Mouse (Mus musculus) forebrain, postnatal 0 days (tissue): ENCODE measurements around the gene Actr1a. TPM values are rescaled to one million over a fixed set of nuclear protein-coding genes. Genes with fewer than 3 reads are reported as not detected.

Experiments used
- ATAC-seq: fragments of 200-750 bp; cut with Nextera tagmentation; 2 replicates; pipeline ENCODE4 v1.8.0; 2017; ENCODE audit warnings: mild to moderate bottlenecking, moderate library complexity
- DNase-seq: peaks from one replicate; pipeline ENCODE4 v3.0.0-alpha.2; 2015
- H3K27ac ChIP-seq: fragments of 300-500 bp; sonication (generic); 2 replicates; pipeline ENCODE4 v1.5.1; 2014; ENCODE audit warnings: low read depth, mild to moderate bottlenecking, antibody characterized with exemption, low read length, moderate library complexity, mixed read lengths
- H3K27me3 ChIP-seq: fragments of 300-500 bp; sonication (generic); 2 replicates; pipeline ENCODE4 v1.6.1; 2014; ENCODE audit warnings: mild to moderate bottlenecking, low read length, mixed read lengths; ENCODE audit not compliant: insufficient read depth
- H3K36me3 ChIP-seq: fragments of 300-500 bp; sonication (generic); 2 replicates; pipeline ENCODE4 v1.6.1; 2014; ENCODE audit warnings: mild to moderate bottlenecking, moderate library complexity; ENCODE audit not compliant: insufficient read depth
- H3K4me1 ChIP-seq: fragments of 300-500 bp; sonication (generic); 2 replicates; pipeline ENCODE4 v1.6.1; 2014; ENCODE audit warnings: antibody characterized with exemption; ENCODE audit not compliant: insufficient read depth
- H3K4me2 ChIP-seq: fragments of 300-500 bp; sonication (generic); 2 replicates; pipeline ENCODE4 v1.6.1; 2014; ENCODE audit warnings: low read depth, mild to moderate bottlenecking, moderate library complexity
- H3K4me3 ChIP-seq: fragments of 300-500 bp; sonication (generic); 2 replicates; pipeline ENCODE4 v1.5.1; 2014; ENCODE audit warnings: low read depth, low read length, mixed read lengths
- H3K9ac ChIP-seq: fragments of 300-500 bp; sonication (generic); 2 replicates; pipeline ENCODE4 v1.6.1; 2014; ENCODE audit warnings: mild to moderate bottlenecking
- H3K9me3 ChIP-seq: fragments of 300-500 bp; sonication (generic); 2 replicates; pipeline ENCODE4 v1.6.1; 2016; ENCODE audit warnings: low read length
- CTCF ChIP-seq: sonication (generic); IDR thresholded peaks from 2 replicates; pipeline ENCODE4 v1.5.1; 2016; ENCODE audit warnings: antibody characterized with exemption, control low read depth, low read depth
- WGBS: fragments of 180-500 bp; shearing (Covaris S2); extraction: QIAGEN DNeasy Blood & Tissue Kit; methylation state at CpG from one replicate; pipeline ENCODE4 v1.1.7; 2014; 5-methylcytosine and 5-hydroxymethylcytosine counted together
- polyA plus RNA-seq: library from polyadenylated mRNA; unstranded; fragments of >200 nt; fragmentation: Nextera tagmentation; extraction: Ambion mirVana; gene quantifications from 2 replicates; pipeline ENCODE4 v1.2.1, GENCODE M21; 2015
- total RNA-seq: library from RNA; depleted of rRNA; stranded (reverse); fragments of >200 nt; gene quantifications from 2 replicates; pipeline ENCODE4 v1.2.3, GENCODE M21; 2014

The Actr1a gene
- total and polyA plus RNA-seq, 2 experiments from 2014 or later, result 367 to 372 TPM

GRCm38 (mm10) chr19:46367798-46368590 is 27.6 kb downstream of the Actr1a start:
- 88% methylated on average over 23 of the region's 23 CpGs for WGBS

GRCm38 (mm10) chr19:46363294-46364009 is 32.1 kb downstream of the Actr1a start:
- H3K4me1 ChIP-seq, result no peaks in the 10 kb centered on the region
- H3K4me2 ChIP-seq, result no peak overlapping the region
- no peak overlapping the region for H3K4me3 ChIP-seq
- ATAC-seq, result no peak
- no peaks in the 10 kb centered on the region for H3K27me3 ChIP-seq
- H3K9me3 ChIP-seq, result no peaks in the 10 kb centered on the region
- no peaks in the 10 kb centered on the region for H3K36me3 ChIP-seq
- H3K27ac ChIP-seq, result no peak overlapping the region
- no peak for DNase-seq
- 90% methylated on average over 11 of the region's 11 CpGs for WGBS
- no peak for TF ChIP-seq CTCF
- H3K9ac ChIP-seq, result no peak overlapping the region

More at GRCm38 (mm10) chr19:46367798-46368590, 27.6 kb downstream of the Actr1a start:
- Histone ChIP-seq H3K4me3 (no peak overlapping the region), H3K9ac (no peak overlapping the region), H3K4me2 (no peak overlapping the region), H3K9me3 (no peaks in the 10 kb centered on the region), H3K4me1 (no peaks in the 10 kb centered on the region), H3K27ac (no peak overlapping the region), H3K36me3 (0 out of 2 replicates have a peak, but pooled peaks cover 4% of the 10 kb centered on the region), H3K27me3 (no peaks in the 10 kb centered on the region)
- ATAC-seq (no peak), DNase-seq (no peak)
- no peak for TF ChIP-seq CTCF

GRCm38 (mm10) chr19:46362104-46362503 is 33.4 kb downstream of the Actr1a start:
- no peak for DNase-seq
- no peak overlapping the region for H3K4me2 ChIP-seq
- no peak overlapping the region for H3K27ac ChIP-seq
- no peak for TF ChIP-seq CTCF
- WGBS, result 72% methylated on average over 8 of the region's 8 CpGs
- no peaks in the 10 kb centered on the region for H3K9me3 ChIP-seq
- H3K9ac ChIP-seq, result no peak overlapping the region
- peaks cover 4% of the 10 kb centered on the region for H3K4me1 ChIP-seq
- no peaks in the 10 kb centered on the region for H3K36me3 ChIP-seq
- H3K4me3 ChIP-seq, result no peak overlapping the region
- H3K27me3 ChIP-seq, result no peaks in the 10 kb centered on the region
- ATAC-seq, result no peak

- no peak overlapping the region for H3K9ac ChIP-seq
- no peak overlapping the region for H3K27ac ChIP-seq
- H3K4me2 ChIP-seq, result no peak overlapping the region
- DNase-seq, result no peak
- H3K36me3 ChIP-seq, result no peaks in the 10 kb centered on the region
- TF ChIP-seq CTCF, result no peak
- H3K9me3 ChIP-seq, result no peaks in the 10 kb centered on the region
- H3K4me3 ChIP-seq, result no peak overlapping the region
- WGBS, result 63% methylated on average over 4 of the region's 4 CpGs
- no peaks in the 10 kb centered on the region for H3K27me3 ChIP-seq
- no peak for ATAC-seq
- H3K4me1 ChIP-seq, result peaks cover 5% of the 10 kb centered on the region
Measured at GRCm38 (mm10) chr19:46358381-46358780, 37.2 kb downstream of the Actr1a start.

GRCm38 (mm10) chr19:46357344-46358280 is 37.9 kb downstream of the Actr1a start:
- TF ChIP-seq CTCF, result no peak
- 21% methylated on average over 25 of the region's 25 CpGs for WGBS
- no peak for ATAC-seq

DNA sequence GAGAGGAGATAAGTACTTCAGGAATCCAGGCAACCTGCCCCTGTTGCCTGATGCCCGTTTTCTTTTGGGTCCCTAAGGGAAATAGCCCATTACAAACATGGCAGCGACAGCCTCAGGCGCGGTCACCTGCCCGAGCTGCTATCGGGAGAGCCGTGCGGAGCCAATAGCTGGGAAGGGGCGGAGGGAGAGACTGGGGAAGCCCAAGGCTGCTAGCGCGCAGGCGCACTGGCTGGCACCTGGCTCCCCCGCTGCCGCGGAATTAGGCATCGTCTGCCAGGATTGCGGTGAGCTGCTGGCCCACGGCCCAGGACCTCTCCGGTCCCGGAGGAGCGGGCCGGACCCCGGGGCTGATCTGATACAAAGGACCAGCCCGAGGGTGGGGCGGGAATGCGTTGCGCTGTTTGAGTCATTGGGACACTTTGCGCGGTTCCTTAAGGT is 38.8 kb downstream of the Actr1a start:
- H3K4me1 ChIP-seq, result peaks cover 5% of the 10 kb centered on the region
- no peak for TF ChIP-seq CTCF
- peak; percentile 99 for ATAC-seq
- H3K27me3 ChIP-seq, result no peaks in the 10 kb centered on the region
- H3K9ac ChIP-seq, result peak overlapping the region; percentile 76
- DNase-seq, result peak; percentile 94
- WGBS, result under 1% methylated on average over 29 of the region's 29 CpGs
- peak overlapping the region; percentile 81 for H3K4me2 ChIP-seq
- H3K9me3 ChIP-seq, result no peaks in the 10 kb centered on the region
- peak overlapping the region; percentile 59 for H3K4me3 ChIP-seq
- no peak overlapping the region for H3K27ac ChIP-seq
- no peaks in the 10 kb centered on the region for H3K36me3 ChIP-seq

More at GRCm38 (mm10) chr19:46357344-46358280, 37.9 kb downstream of the Actr1a start:
- H3K4me3 ChIP-seq, result peak overlapping the region; percentile 59
- H3K9ac ChIP-seq, result peak overlapping the region; percentile 76
- no peaks in the 10 kb centered on the region for H3K36me3 ChIP-seq
- no peak overlapping the region for H3K27ac ChIP-seq
- no peaks in the 10 kb centered on the region for H3K27me3 ChIP-seq
- no peaks in the 10 kb centered on the region for H3K9me3 ChIP-seq
- peak overlapping the region; percentile 81 for H3K4me2 ChIP-seq
- H3K4me1 ChIP-seq, result peaks cover 5% of the 10 kb centered on the region
- peak; percentile 17 for DNase-seq
